Mouse (Mus musculus) cerebellum, postnatal 10 days (tissue): ENCODE measurements around the gene Apc2.
"Not testable (repeated sequence)": the region's sequence is repeated elsewhere in the genome, so short reads cannot be mapped to it uniquely, and the experiment has no call there.

Experiments
- DNase-seq, 2 experiments: peaks; one replicate each; pipeline ENCODE4 v3.0.0; 2021; ENCODE audit warnings: mixed read lengths in 2 of 2

Apc2 gene

DNA sequence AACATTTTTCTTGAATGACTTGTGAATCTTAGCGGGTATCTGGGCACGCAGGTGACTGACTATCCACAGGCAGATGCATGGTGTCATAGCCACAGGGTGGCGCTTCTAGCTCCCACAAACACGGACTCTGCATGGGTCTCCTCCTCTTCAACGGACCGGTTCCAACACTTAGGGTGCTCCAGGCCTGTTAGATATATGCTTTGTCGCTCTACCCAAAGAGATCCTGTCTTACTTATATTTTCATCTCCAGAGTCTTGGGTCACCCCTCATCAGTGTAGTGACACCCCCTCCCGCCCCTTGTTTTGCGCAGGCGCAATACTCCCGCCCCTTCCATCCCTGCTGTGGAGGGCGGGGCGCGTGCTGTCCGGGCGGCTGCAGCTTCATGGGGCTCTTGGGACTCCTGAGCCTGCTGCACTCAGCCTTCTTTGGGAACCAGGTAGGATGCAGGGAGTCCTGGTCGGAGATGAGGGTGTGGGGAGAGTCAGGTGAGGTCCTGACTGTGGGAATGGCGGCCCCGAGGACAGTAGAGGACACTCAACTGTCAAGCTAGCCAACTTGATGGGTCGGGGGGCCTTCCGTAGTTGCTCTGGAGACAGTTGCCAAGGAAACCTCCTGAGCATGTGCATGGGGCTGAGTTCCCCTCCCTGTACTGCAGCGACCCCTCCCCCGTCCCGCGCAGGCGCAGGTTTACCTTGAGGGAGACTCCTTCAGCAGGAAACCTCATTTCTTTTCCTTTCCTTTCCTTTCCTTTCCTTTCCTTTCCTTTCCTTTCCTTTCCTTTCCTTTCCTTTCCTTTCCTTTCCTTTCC is at the start of gene Apc2:
TSS of gene Apc2 (plus strand) at position 360 of the 808 bp plus-strand sequence.
- peak; percentile 85 to 87 for DNase-seq

DNA sequence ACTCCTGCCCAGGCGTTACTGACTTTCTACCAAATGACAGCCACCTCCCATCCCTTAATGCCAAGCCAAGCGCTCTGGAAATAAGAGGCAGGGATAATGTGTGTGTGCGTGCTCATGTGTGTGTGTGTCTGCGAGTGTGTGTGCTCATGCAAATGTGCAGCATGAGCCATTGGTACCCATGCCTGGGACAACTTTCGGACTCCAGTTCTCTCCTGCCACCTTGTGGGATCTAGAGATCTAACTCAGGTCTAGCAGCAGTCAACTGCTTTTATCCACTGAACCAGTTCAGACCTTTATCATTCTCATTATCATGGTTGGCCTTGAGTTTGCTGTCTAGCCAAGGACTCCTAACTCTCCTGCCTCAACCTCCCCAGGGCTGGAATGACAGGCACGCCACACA is 47.9 kb upstream of the Apc2 start:
- DNase-seq: peak; percentile 59 to 62

DNA sequence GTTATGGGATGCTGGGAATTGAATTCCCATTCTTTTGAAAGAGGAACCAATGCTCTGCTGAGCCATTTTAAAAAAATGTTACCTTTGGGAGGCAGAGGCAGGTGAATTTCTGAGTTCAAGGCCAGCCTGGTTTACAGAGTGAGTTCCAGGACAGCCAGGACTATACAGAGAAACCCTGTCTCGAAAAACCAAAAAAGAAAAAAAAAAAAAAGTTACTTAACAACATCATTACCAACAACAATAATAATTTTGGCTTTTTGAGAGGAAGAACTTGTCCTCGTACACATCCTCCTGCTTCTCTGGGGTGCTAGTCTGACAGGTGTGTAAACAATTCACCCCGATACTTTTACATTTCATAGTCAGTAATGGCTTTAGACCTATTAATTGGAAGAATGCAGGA is 47.3 kb upstream of the Apc2 start:
- DNase-seq: not testable (repeated sequence)

DNA sequence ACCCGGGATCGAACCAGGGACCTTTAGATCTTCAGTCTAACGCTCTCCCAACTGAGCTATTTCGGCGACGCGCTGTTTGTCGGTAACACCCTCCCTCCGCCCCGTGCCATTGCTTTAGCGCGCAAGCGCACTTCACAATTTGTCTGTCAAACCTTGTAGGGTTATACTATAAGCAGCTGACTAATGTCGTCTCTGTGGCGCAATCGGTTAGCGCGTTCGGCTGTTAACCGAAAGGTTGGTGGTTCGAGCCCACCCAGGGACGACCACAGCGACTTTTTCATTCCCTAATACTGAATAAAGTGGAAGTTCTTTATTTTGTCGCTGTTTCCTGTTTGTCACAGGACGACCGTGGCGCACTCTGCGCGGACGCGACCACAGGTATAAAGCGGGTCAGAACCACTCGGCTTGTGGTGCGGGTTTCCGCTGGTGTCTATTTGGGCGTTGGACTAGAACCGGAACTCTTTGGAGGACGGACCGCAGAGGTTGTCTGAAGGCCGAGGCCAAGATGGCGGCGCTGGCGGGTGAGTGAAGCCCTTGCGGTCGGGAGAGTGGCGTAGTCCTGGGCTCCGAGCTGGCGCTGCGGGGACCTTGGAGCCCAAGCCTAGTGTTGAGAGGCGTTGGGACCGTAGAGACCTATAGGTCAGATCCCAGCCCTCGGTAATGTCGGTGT is 46.7 kb upstream of the Apc2 start, which contains the start of gene Ndufs7:
TSS of gene Ndufs7 (plus strand) at position 151 of the 670 bp plus-strand sequence.
- peak; percentile 95 to 97 for DNase-seq

DNA sequence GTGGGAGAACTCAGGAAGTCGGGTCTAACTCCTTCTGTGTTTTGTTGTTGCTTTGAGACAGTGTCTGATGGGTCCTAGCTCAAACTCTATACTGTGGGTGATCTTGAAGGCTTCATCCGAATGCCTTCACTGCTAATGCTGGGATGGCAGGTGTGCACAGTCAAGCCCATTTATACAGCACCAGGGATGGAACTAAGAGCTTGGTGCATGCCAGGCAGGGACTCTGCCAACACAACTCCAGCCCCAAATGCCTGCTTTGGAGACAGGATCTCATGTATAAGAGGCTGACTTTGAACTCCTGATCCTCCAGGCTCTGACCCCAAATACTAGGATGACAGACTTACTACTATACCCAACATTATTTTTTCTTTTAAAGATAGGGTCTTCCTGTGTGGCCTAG is 45.7 kb upstream of the Apc2 start:
- no peak for DNase-seq

DNA sequence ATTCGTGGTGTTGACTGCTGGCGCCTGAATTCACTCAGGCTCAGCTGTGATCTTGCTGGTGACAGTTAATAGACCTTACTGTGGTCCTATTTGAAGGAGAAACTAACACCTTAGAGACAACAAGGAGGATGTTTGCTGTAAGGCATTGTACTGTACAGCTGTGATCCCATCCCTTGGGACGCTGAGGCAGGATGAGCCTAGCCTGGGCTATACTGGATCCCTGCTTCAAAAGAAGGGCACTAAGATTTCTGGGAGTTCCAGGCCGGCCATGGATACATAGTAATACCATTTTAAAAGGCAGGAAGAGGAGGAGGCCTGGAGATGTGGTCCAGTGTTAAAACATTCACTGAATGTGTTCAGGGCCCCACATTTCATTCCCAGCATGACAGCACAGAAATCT is 45.2 kb upstream of the Apc2 start:
- DNase-seq: no peak

- no peak for DNase-seq
Observed at GRCm38 (mm10) chr10:80252011-80252410, 43.8 kb upstream of the Apc2 start.

DNA sequence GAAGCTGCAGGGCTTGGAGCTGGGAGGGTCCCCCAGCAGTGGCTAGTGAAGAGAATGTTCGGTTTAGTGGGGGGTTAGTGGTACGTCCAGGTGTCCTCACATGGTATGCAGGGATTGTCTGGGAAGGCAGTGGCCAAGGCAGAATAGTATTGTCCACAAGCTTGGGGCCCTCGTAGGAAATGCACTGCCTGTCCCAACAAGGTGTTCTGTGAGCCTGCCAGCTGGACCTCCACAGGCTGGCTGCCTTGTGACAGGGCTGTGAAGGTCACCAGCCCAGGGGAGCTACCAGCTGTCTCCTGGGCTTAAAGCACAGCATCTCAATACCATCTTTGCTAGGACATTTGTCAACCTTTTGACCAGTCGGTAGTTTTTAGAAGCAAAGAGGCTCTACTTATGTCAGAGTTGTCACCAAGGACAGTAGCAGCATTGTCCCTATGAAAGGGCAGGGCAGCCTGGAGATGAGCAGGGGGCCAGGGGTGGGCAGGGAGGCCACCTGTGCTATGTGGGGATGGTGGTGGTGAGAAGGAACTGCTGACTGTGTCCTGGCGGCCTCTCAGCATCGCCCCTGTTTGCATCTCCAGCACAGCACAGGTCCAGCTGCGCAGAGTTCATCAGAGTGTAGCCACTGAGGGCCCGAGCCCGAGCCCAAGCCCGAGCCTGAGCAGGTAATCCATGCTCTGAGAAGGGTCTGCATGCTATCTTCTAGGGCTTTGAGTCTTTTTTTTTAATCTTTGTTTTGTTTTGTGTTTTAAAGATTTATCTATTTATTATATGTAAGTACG is 43.1 kb upstream of the Apc2 start:
- DNase-seq: no peak

DNA sequence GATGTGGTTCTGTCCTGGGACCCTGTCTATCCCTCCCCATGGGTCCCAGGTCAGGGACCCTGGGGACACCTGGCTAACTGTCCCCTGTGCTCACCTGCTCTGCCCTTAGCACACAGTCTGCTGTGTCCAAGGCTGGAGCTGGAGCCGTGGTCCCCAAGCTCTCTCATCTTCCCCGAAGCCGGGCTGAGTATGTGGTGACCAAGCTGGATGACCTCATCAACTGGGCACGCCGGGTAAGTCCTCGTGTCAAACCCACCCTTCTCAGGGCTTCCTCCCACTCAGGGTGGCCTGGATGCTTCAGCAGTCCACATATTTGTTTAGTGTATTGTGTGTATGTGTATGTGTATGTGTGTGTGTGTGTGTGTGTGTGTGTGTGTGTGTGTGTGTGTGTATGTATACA is 42.2 kb upstream of the Apc2 start:
- no peak for DNase-seq

DNA sequence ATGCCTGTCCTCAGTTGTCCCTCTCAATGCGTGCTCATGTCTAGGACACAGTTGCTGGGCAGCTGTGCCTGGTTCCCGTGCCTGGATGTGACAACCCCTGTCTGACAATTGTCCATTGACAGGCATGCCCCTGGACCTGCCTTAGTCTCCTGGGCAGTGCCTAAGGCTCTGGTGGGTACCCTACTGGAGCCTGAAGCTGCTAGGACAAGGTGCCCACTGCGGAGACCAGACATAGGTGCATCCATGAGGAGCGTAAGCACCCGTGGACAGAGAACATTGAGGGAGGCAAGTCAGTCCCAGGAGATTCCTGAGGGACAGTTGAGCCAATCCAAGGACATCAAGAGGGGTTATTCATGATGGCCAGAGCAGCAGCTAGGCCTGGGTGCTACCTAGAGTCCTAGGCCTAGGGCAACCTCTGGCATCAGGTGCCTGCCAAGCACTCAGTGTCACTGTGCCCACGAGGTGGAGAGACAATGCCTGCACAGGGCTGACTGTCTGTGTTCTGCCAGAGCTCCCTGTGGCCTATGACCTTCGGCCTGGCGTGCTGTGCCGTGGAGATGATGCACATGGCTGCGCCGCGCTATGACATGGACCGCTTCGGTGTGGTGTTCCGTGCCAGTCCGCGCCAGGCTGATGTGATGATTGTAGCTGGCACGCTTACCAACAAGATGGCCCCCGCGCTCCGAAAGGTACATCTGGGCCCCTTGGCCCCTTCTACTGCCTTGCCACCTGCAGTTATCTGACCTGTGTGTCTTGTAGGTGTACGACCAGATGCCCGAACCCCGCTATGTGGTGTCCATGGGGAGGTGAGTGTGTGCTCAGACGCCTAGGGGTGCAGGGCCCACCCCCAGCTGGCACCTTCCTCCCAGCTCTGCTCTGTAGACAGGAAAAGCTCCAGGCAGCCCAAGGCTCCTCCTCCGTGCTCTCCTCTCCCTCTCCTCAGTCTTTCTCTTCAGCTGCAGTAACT is 41.2 kb upstream of the Apc2 start:
- no peak for DNase-seq

GRCm38 (mm10) chr10:80255881-80256535 is 39.8 kb upstream of the Apc2 start:
- DNase-seq: peak; percentile 81 to 86

GRCm38 (mm10) chr10:80257936-80258335 is 37.8 kb upstream of the Apc2 start:
- peak in 1 of 2 experiments; percentile 45 for DNase-seq

DNA sequence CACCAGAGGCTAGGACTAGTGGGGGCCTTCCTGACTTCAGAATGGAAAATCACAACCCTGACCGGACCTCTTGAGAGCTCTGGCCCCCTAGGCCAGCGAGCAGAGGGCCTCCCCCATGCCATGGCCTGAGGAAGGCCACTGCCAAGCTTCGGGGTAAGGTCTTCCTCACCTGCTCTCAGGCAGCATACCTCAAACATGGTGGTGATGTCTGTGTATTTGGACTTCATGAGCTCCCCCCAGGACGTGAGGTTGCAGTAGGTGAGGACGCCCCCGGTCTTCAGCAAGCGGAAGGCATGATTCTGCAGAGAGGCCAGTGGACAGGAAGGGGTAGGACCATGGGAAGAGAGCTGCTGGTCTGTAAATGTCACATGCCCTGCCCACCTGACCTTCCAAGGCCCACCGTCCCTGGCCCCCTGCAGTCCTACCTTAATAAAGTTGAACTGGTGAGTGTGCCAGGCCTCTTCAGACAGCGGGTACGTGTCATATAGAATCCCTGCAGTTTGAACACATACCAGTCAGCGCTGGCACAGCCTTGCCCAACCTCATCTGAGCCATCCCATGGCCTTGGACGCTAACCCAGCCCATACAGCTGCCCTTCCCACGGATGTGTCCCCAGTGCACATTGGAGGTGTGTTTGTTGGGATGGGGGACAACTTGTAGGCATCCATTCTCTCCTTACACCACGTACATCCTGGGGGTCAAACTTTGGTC is 36.9 kb upstream of the Apc2 start:
- peak in 1 of 2 experiments; percentile 43 for DNase-seq

GRCm38 (mm10) chr10:80259463-80259805 is 36.3 kb upstream of the Apc2 start:
- peak; percentile 44 to 58 for DNase-seq

DNA sequence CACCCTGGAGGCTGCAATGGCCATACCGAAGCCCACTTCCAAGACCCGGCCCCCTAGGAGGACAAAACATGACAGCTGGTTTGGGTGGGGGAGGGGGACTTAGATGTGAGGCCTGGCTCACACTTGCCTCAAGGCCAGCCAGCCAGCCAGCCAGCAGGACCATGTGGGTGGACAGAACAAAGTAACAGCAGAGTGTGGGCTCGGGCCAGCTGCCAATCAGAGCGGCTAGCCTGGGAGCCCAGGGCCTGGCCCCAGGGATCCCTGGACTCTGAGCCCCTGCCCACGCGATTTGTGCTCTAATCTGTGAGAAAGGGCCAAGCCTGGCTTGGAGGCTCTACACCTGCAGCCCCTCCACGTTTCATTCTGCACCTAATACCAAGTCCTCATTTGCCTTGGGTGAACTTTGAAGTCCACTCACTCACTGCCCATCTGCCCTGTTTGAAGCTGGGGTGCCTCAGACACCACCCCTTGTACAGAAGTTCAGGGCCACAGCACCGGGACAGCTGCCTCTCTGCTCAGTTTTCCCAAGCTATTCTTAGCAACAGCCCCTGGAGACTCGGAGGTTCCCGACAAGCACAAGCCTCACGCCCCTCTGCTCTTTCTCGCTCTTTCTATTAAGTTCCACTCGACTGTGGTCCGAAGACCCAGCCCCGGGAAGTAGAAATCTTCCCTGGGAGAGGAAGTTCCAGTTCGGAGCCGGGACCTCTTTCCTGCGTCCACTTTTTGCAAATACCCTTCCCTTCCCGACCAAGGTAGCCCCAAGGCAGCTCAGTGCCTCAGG is 35.7 kb upstream of the Apc2 start:
- peak; percentile 95 to 96 for DNase-seq

- DNase-seq: peak; percentile 97 to 99
Observed at GRCm38 (mm10) chr10:80260642-80261584, 34.9 kb upstream of the Apc2 start, which contains the start of the genes Gamt and Dazap1. TSS of gene Gamt (minus strand) at chr10:80261012. TSS of gene Dazap1 (plus strand) at chr10:80261486.

DNA sequence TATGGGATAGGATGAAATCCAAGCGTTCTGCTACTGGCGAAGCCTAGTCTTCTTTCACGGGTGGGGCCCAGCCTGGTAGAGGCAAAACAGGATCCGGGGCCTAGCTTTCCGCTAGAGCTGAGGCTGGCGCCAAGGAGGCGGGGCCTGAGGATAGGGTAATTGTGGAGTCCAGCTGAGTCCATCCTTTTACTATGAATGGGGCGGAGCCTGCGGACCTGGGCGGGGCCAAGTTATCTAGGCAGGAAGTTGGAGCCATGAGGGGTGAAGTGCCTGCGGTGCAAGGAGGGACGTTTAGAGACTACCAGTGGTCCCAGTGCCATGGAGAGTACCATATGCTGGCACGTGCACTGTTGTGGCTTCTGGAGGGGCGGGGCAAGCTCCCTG is 34.2 kb upstream of the Apc2 start:
- peak; percentile 97 to 98 for DNase-seq

GRCm38 (mm10) chr10:80262169-80262568 is 33.6 kb upstream of the Apc2 start:
- no peak for DNase-seq
